Mouse (Mus musculus) layer of hippocampus, adult 11-12 months (tissue): ENCODE results near the gene Fbln1.
"Not testable (repeated sequence)": the region's sequence is repeated elsewhere in the genome, so short reads cannot be mapped to it uniquely, and the experiment has no call there.

ENCODE experiments used
- DNase-seq: peaks from one replicate; pipeline ENCODE4 v3.0.0; 2022; ENCODE audit warnings: low spot score

Fbln1 gene

DNA sequence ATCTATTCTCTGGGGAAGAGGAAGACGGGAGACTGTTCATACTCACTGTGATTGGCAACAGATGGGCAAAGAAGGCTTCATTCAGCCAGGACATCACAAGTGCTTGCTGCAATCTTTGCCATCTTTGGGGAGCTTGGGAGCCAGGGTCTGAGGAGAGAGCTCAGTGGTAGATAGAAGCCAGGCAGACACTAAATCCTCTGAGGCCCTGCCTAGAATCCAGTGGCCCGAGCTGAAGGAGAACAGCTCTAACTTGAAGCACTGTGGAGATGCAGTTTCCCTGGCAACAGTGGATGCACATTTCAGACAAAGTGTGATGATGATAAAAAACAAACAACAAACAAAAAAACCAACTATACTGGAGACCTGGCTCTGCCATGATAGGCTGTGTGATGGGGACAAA lies 90.2 kb downstream of the Fbln1 start:
- DNase-seq: no peak

- no peak for DNase-seq
Observed at GRCm38 (mm10) chr15:85296538-85296937, 90.8 kb downstream of the Fbln1 start.

DNA sequence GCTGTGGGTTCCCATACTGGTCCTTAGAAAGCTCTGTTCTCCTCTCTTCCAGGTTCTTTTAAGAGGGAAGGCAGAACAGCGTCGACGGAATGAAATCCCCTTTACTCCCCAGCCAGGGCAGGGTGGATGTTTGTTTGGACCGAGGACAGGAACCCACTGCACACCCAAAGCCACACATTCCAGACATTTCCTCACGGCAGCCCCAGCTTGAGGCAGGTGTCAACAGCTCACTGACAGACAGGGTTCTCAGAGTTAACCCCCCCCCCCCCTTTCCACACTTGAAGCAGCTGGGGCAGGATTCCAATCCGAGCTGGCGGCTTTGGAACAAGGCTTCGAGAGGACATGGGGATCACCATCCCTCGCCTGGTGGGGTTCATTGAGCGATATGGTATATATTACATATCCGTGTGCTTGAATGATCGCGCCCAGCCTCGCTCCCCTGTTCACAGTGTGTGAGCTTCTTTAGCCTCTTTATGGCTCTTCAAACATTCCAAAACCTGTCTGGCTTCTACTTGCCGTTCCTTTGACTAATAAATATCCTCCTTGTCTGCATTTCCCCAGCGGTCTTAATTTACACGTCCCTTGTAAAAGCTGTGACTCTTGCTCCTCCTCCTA lies 92.5 kb downstream of the Fbln1 start:
- DNase-seq: no peak

GRCm38 (mm10) chr15:85298946-85299345 lies 93.2 kb downstream of the Fbln1 start:
- no peak for DNase-seq

DNA sequence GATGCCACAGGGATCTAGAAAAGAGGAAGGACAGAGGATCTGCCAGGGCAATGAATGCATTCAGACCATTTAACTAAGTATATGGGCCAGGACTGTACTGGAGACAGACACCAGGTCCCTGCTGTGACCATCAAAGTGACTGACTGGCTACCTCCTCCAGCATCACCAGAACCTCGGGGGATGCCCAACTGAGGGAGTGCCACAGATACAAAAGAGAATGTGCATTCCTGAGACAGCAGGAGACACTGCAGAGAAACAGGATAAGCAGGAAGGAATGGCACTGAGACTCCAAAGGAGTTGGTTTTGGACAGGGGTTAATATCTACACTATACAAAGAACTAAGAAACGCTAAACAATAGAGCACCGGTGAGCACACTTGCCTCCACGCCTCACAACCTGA lies 97.5 kb downstream of the Fbln1 start:
- no peak for DNase-seq

- DNase-seq: no peak
Observed at GRCm38 (mm10) chr15:85303976-85304375, 98.2 kb downstream of the Fbln1 start.

DNA sequence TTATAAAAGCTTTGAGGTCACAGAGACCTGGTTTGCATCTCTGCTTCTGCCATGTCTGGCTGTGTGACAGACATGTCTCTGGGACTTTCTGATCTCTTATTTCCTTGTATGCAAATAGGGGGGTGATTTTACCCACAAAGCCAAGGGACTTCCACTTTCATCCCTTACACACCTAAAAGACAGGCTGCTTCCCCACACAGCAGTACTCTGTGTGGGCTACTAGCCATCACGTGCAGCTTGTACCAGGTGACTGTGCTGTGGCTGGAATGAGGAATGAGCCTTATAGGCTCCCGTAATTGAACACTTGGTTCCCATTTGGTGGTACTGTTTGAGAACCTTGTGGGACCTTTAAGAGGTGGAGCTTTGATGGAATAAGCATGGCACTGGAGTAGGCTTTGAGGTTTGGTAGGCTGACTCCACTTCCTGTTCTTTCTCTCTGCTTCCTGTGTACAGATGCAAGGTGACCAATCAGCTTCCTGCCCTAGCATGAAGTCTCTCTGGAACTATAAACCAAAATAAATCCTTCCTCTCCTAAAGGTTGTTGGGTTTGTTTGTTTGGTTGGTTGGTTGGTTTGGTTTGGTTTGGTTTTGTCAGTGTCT lies 101.4 kb downstream of the Fbln1 start:
- no peak for DNase-seq

GRCm38 (mm10) chr15:85311058-85311657 lies 105.4 kb downstream of the Fbln1 start:
- DNase-seq: no peak

DNA sequence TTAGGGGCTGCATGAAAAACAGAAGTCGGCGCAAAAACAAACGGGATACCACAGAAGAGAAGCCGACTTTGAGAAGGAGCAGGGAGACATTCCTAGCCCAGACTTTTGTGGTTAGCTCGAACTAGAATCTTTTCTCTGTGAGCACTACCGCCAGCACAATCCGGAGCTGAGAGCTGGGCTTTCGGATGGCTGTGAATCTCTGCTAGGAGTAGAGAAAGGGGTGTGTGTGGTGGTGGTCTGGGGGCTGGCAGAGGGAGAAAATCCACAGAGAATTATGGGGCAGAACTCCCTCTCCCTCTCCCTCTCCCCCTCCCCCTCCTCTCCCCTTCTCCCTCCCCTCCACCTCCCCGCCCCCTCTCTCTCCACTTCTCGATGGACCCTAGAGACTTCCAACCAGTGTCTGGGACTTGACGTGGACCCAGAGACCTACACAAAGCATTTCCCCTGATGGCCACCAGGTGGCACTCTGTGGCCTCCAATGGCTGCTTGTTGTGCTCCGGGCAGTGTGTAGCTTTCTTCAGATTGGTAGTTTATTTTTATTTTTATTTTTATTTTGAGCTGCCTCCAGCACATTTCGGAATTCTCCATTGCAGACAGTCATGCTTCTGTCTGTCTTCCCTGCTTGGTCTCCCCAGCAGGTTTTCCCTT lies 109.8 kb downstream of the Fbln1 start:
- DNase-seq: peak; percentile 87

GRCm38 (mm10) chr15:85316342-85317140 lies 110.8 kb downstream of the Fbln1 start:
- no peak for DNase-seq

- no peak for DNase-seq
Observed at GRCm38 (mm10) chr15:85319924-85320668, 114.3 kb downstream of the Fbln1 start.

- DNase-seq: no peak
Observed at GRCm38 (mm10) chr15:85323214-85323613, 117.5 kb downstream of the Fbln1 start.

DNA sequence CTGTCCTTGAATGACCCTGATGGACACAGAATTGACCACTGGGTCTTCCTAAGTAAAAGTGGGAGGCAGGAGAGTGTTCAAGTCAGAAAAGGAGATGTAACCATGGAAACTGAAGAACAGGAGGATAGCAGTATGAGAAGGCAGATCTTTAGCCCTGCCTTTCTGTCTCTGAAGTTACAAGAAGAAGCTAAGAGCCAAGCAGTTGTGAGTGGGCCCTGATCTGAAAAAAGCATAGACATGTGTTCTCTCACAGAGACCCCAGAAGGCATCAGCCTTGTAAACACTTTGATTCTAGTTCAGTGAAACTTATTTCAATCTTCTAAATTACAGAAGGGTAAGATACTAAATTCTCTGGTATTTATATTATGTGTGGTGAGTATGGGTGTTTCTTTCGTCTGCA lies 118.7 kb downstream of the Fbln1 start:
- no peak for DNase-seq

- DNase-seq: peak; percentile 33
Observed at GRCm38 (mm10) chr15:85327808-85328207, 122.1 kb downstream of the Fbln1 start.

DNA sequence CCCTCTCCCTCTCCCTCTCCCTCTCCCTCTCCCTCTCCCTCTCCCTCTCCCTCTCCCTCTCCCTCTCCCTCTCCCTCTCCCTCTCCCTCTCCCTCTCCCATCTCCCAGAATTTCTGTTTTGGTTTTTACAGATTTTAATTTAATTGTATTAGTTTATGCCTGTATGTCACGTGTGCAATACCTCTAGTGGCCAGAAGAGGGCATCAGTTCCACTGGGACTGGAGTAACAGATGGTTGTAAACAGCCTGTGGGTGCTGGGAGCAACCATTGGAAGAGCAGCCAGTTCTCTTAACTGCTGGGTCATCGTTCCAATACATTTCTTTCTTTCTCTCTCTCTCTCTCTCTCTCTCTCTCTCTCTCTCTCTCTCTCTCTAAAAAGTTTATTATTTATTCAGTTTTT lies 122.7 kb downstream of the Fbln1 start:
- DNase-seq: not testable (repeated sequence)

DNA sequence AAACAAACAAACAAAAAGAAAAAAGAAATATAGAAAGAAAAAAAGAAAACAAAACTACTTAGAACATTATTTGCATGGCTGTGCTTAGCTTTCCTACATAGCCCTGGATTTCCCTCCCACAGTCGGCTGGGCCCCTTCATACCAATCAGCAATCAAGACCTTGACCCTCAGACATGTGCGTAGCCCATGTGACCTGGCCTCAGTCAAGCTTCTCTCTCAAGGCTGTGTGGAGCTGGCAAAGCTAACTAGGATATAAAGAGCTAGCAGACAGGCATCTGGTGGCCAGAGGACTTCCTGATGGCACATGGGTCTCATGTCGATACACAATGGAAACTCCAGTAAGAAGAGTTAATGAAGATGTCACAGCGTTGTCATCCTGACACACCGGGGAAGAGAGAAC lies 123.3 kb downstream of the Fbln1 start:
- DNase-seq: no peak

DNA sequence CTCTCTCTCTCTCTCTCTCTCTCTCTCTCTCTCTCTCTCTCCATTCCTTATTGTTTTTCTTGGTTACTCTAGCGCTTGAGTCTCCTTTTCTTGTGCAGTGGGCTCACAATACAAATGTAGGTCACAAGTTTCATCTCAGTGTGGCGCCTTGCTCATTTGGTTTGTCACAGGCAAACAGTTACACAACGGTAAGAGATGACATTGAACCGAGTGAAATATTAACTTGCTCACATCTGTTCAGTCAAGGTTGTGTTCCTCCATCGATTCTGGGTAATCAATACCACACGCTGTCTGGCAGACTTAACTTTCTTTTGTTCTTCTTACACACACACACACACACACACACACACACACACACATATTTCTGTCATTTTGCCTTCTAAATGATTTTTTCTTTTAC lies 124.3 kb downstream of the Fbln1 start:
- DNase-seq: no peak

DNA sequence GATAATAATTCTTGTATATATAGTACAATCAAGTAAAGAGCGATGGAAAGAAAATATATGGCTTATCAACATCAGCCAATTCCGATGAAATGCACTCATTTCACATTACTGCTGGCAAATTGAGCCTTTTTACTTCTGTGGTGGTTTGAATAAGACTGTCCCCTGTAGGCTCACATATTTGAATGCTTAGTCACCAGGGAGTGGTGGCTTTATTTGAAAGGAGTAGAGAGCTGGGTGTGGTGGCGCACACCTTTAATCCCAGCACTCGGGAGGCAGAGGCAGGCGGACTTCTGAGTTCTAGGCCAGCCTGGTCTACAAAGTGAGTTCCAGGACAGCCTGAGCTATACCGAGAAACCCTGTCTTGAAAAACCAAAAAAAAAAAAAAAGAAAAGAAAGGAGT lies 127.8 kb downstream of the Fbln1 start:
- not testable (repeated sequence) for DNase-seq

GRCm38 (mm10) chr15:85334234-85334633 lies 128.5 kb downstream of the Fbln1 start:
- DNase-seq: no peak

DNA sequence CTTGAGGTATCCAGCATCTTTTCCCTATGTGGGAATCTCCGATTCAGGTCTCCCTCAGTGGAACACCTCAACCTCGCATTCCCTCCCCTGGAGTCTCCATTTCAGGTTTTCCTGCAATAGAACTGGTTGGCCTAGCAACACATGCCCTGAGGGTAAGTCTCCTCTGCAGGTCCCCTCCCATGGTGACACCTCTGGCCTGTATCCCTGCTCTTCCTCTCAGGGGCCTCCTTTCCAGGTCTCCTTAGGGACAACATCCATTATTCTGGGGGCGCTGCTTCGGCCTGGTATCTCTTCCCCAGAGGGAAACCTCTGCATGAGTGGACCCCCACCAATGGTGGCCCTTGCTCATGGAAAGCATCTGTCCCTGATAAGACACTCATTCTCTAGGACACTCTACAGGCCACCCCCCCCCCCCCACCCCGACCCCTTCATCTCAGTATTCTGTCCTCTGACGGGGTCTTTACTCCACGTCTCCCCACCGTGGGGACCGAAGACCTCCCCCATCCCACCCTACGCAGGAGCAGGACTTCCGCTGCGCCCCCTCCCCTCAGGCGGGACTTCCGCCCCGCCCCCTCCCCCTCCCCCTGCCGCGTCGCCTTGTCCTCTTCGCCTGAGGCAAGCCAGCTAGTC lies 130.0 kb downstream of the Fbln1 start, which contains the start of gene Atxn10:
Gene Atxn10 (plus strand): TSS at position 575 of the 630 bp plus-strand sequence.
- no peak for DNase-seq
